Mouse (Mus musculus): ENCODE measurements around the gene Thbs1.

GRCm38 (mm10) chr2:118085647-118086046 is 26.0 kb upstream of the Thbs1 start:
- TF ChIP-seq CTCF (IDR thresholded peaks at IDR 0.05) = no peak
- TF ChIP-seq EP300 (IDR thresholded peaks at IDR 0.05) = no peak

Measured in lung, postnatal 0 days (tissue).